Mouse (Mus musculus): ENCODE data around the gene Lsm10. TPM values are rescaled to one million over a fixed set of nuclear protein-coding genes. Genes with fewer than 3 reads are reported as not detected.

Gene Lsm10
- 10 to 100 TPM; 16.2 to 16.8 TPM for total RNA-seq (2021)

- intact Hi-C loops (cut with DNase I): no loop called here
- DNase-seq (ENCODE audit: extremely low spot score in 1 of 2, low spot score in 2 of 2): peak; percentile 96 to 97
Observed at GRCm38 (mm10) chr4:126096464-126097111, at the start of gene Lsm10. Lsm10 (plus strand) TSS chr4:126096623.

DNA sequence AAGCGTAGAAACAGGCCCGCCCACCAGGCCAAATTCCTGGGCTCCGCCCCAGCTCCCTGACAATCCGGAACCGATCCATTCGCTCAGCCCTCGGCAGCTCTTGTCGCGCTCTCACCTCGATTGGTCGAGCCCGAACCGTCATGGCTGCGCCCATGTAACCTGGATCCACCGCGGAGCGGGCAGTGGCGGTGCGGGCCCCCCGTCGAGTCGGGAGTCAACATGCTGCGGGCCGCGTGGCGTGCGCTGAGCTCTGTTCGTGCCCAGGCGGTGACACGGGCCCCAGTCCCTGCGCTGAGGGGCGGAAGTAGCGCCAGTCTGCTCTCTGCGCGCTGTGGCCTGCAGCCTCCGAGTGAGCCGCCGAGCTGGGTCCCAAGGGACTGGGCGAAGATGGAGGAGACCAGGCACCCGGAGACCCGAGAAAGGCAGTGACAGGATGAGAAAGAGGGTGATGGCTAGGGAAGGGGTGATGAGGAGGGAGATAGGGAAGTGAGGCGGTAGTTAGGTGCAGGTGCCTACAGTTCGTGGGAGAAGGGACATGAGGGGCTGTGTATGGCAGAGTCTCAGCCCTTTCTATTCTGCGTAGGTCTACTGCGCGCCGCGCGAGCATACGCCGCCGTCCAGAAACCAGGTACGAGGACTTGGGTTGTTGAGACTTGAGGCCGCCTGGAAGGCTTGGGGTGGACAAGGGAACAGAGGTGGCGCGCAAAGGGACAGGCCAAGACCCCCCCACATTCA, 49.4 kb upstream of the Lsm10 start, which contains the start of gene Mrps15:
Gene Mrps15, plus strand, starts transcription at position 75 of the 735 bp plus-strand sequence.
- intact Hi-C loops (cut with DNase I): no loop called here
- peak; percentile 81 to 91 for DNase-seq (ENCODE audit: extremely low spot score in 1 of 2, low spot score in 2 of 2)

GRCm38 (mm10) chr4:126051617-126052016, 44.8 kb upstream of the Lsm10 start:
- peak in 1 of 2 experiments; percentile 56 for DNase-seq (ENCODE audit: extremely low spot score in 1 of 2, low spot score in 2 of 2)
- intact Hi-C loops (cut with DNase I): no loop called here

GRCm38 (mm10) chr4:126057207-126058133, 39.0 kb upstream of the Lsm10 start:
- DNase-seq (ENCODE audit: extremely low spot score in 1 of 2, low spot score in 2 of 2): no peak
- intact Hi-C loops (cut with DNase I): no loop called here

GRCm38 (mm10) chr4:126058134-126058996, 38.1 kb upstream of the Lsm10 start, which contains the start of gene Oscp1:
Oscp1 (plus strand) TSS chr4:126058565.
- peak; percentile 93 to 95 for DNase-seq (ENCODE audit: extremely low spot score in 1 of 2, low spot score in 2 of 2)
- intact Hi-C loops (cut with DNase I): no loop called here

GRCm38 (mm10) chr4:126058997-126059362, 37.4 kb upstream of the Lsm10 start:
- peak in 1 of 2 experiments; percentile 63 for DNase-seq (ENCODE audit: extremely low spot score in 1 of 2, low spot score in 2 of 2)
- intact Hi-C loops (cut with DNase I): no loop called here

DNA sequence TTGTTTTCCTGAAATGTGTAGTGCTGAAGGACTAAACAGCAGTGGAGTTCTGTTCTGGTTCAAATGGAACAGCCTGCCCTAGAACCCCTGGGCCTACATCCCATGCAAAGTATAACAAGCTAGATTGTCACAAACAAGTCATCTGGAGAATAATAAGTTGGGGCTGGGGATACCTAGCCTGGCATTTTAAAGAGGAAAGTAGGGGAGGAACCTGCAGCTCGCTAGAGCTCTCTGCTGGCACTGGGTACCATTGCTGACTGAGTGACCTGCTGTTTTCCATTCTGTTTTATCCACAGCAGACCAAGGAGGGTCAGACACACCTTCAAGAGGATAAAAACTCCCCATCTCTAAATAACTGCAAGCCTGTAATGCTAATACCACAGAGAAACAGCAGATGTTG, 33.6 kb upstream of the Lsm10 start:
- intact Hi-C loops (cut with DNase I): no loop called here
- DNase-seq (ENCODE audit: extremely low spot score in 1 of 2, low spot score in 2 of 2): no peak

DNA sequence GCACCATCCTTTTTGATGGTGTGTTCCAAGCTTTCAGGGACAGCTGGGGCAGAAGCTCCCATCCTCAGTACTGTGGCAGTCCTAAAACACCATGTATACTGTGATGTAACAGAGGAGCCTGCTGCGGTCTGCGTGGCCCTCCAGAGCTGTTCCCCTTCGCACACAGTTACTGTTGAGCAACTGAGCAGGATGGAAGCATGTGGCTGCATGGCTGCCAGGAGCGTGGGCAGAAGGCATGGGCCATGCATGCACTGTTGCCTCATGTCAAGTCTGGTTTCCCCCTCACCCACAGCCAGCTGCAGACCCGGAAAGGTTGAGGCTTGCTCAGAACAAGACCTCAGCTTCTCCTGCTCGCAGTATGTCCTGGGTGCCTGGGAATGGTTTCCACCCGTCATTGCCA, 31.2 kb upstream of the Lsm10 start:
- DNase-seq (ENCODE audit: extremely low spot score in 1 of 2, low spot score in 2 of 2): peak in 1 of 2 experiments; percentile 45
- intact Hi-C loops (cut with DNase I): no loop called here

- DNase-seq (ENCODE audit: extremely low spot score in 1 of 2, low spot score in 2 of 2): no peak
- intact Hi-C loops (cut with DNase I): no loop called here
Observed at GRCm38 (mm10) chr4:126067401-126068077, 28.9 kb upstream of the Lsm10 start.

DNA sequence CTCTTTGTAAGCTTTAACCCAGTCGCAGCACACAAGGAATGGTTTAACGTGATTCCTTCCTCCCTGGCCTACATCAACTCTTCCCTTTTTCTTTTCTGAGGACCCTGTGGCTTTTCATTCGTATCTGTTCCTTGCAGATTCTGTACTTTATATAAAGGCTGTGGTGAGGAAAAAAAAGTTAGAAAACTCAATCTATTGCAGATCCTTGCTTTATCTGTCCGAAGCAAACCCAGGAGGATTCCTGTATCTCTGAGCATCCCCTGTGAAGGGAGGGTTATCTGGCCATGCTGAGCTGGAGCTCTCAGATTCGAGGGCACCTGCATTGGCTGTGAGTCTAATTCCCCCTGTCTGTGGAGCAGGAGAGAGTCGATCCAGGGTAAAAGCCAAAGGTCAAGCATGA, 27.6 kb upstream of the Lsm10 start:
- no peak for DNase-seq (ENCODE audit: extremely low spot score in 1 of 2, low spot score in 2 of 2)
- intact Hi-C loops (cut with DNase I): no loop called here

DNA sequence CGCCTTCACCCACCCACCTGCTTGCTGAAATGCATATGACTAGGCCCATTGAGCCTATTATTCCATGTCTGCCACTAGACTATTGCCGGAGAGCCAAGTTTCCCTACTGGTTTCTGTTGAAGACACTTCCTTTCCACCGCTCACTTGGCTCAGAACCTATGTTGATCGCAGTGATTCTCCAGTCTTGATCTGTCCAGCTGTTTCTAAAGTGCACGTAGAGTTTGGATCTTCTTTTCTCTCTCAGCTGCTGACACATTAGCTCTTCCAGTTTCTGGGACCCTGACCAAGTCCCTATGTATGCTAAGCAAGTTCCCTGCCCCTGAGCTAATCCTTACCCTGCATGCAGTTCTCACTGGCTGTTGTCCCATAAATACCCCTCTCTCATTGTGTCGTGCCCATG, 18.6 kb upstream of the Lsm10 start:
- DNase-seq (ENCODE audit: extremely low spot score in 1 of 2, low spot score in 2 of 2): no peak
- intact Hi-C loops (cut with DNase I): no loop called here

- intact Hi-C loops (cut with DNase I): no loop called here
- no peak for DNase-seq (ENCODE audit: extremely low spot score in 1 of 2, low spot score in 2 of 2)
Observed at GRCm38 (mm10) chr4:126079266-126079665, 17.2 kb upstream of the Lsm10 start.

- no peak for DNase-seq (ENCODE audit: extremely low spot score in 1 of 2, low spot score in 2 of 2)
- intact Hi-C loops (cut with DNase I): loop anchor here (10.0 kb wide), 1 partner anchor 183 kb away; the partner anchor contains the start of gene Trappc3
Observed at GRCm38 (mm10) chr4:126081601-126082000, 14.8 kb upstream of the Lsm10 start.

GRCm38 (mm10) chr4:126083021-126083420, 13.4 kb upstream of the Lsm10 start:
- DNase-seq (ENCODE audit: extremely low spot score in 1 of 2, low spot score in 2 of 2): no peak
- intact Hi-C loops (cut with DNase I): loop anchor here (10.0 kb wide), 1 partner anchor 182 kb away; the partner anchor contains the start of gene Trappc3

DNA sequence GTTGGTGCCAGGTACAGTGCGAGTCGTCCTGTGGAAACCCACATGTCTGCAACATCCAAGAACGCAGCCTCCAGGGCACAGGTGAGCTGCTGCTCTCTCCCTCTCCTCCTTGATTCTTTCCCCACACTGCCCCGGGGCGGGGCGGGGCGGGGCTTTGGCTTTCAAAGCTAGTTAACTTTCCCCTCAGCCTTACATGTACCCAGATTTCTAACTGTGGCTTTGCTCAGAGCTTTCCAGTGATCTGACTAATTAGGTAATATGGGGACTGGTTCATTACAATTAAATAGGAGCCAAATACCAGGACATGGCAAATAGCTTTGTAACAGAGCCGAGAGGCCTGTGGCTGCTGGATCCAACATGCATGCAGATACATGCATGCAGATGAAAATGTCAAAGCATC, 12.0 kb upstream of the Lsm10 start:
- no peak for DNase-seq (ENCODE audit: extremely low spot score in 1 of 2, low spot score in 2 of 2)
- intact Hi-C loops (cut with DNase I): loop anchor here (10.0 kb wide), 1 partner anchor 180 kb away; the partner anchor contains the start of gene Trappc3

DNA sequence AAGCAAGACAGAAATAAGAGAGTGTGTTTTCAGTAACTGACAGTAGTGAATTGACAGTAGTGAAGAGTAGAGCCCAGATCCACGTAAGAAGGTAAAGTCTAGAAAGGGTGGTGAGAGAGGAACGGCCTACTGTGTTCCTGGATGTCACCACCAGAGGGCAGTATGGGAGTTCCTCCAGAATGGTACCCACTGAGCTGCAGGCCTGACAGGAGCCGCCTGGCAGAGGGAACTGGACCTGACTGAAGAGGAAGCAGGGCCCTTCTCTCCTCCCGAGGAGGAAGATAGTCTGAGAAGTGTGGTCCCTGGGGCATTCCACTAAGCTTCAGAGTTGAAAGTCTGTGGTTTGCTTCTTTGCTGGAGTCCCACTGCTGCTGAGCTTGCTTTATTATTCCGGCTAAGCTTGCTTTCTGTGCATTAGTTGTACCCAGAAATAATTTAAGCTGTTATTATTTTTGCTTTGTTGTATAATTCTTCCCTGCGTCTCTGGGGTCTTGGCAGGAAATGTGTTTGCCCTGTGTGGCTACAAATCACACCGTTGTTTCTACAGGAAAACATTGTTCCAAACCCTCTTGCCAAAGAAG, 10.3 kb upstream of the Lsm10 start:
- intact Hi-C loops (cut with DNase I): loop anchor here (10.0 kb wide), 1 partner anchor 179 kb away; the partner anchor contains the start of gene Trappc3
- peak; percentile 73 to 87 for DNase-seq (ENCODE audit: extremely low spot score in 1 of 2, low spot score in 2 of 2)

DNA sequence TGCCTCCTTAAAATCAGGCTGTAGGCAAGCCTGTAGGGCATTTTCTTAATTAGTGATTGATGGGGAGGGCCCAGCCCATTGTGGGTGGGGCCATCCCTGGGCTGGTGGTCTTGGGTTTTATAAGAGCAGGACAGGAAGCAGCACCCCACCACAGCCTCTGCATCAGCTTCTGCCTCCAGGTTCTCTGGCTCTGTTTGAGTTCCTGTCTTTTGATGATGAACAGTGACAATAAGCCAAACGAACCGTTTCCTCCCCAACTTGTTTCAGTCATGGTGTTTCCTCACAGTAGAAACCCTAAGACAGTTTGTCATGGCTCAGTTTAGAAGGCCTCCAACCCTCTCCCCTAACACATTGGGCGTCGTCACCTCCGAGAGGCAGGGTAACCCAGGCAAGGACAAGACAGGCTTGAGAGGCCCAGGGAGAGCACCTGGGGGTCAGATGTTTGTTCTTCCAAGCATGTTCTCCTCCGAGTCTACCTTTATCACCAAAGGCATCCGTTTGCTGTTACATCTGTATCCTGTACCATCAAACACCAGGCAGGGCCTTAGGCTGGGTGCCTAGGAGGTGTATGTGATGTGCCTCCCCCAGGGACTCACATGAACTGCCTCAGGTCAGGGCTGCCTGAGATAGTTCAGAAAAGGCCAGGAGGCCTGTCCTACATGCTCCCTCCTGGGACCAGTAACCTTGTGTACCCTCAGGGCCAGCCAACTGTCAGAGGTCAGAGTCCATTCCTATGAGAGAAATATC, 6.1 kb upstream of the Lsm10 start:
- intact Hi-C loops (cut with DNase I): no loop called here

More for the DNA sequence above, 6.1 kb upstream of the Lsm10 start:
- no peak for DNase-seq (ENCODE audit: extremely low spot score in 1 of 2, low spot score in 2 of 2)

Measured in left cerebral cortex, postnatal 10 days (tissue).